Mouse (Mus musculus) lung, postnatal 10 days (tissue): ENCODE measurements around the gene Ddx39.

Experiments
- DNase-seq: peaks from one replicate; pipeline ENCODE4 v3.0.0; 2021

The Ddx39 gene

GRCm38 (mm10) chr8:83699566-83699965 lies 15.4 kb upstream of the Ddx39 start:
- no peak for DNase-seq

GRCm38 (mm10) chr8:83700423-83701085 lies 14.4 kb upstream of the Ddx39 start:
- DNase-seq = no peak

DNA sequence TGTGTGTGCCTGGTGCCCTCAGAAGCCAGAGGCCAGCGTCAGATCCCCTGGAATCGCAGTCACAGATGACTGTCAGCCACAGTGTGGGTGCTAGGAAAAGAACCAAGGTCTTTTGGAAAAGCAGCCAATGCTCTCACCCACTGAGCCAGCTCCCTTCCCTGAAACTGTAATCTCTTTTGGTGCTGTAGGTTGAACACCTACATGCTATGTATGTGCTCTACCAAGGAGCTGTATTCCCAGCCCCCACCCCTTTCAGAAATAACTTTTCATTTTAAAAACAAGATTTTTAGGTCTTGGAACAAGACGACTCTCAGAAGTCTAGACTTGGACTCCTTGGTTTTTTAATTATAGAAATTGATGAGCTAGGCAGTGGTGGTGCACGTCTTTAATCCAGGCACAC lies 11.6 kb upstream of the Ddx39 start:
- DNase-seq = no peak

GRCm38 (mm10) chr8:83706411-83706810 lies 8.6 kb upstream of the Ddx39 start:
- DNase-seq = no peak

DNA sequence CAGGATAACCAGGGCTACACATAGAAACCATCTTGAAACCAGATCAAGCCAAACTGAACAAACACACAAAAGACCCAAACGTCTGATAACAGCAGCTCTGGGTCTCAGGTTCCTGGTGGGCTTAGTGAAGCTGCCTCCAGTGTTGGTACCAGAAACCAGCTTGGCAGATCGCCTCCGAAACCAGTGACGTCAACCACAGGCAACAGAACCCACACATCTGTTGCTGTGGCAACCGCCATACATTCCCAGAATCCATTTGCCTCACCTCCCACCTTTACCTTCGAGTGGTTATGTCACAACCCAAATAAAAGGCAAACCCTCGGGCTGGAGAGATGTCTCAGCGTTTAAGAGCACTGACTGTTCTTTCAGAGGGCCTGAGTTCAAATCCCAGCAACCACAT lies 7.4 kb upstream of the Ddx39 start:
- DNase-seq = no peak

GRCm38 (mm10) chr8:83714676-83715030 lies 324 bp upstream of the Ddx39 start:
- DNase-seq = no peak

DNA sequence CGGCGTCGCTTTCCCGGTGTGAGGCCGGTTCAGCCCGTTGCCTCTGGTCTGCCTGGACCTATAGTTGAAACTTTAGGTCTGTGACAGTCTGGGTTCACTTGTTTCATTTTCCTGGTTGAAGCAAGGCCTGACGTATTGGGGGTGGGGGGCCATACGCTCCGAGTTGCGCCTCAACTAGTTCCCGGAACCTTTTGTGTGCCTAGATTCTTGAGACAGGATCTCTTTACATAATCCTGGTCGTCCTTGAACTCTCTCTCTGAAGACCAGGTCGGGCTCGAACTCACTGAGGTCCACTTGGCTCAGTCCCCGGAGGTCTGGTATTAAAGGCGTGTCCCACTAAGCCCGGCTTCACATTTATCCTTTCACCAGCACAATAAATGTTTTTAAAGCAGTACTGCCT lies 794 bp downstream of the Ddx39 start:
- DNase-seq = no peak

DNA sequence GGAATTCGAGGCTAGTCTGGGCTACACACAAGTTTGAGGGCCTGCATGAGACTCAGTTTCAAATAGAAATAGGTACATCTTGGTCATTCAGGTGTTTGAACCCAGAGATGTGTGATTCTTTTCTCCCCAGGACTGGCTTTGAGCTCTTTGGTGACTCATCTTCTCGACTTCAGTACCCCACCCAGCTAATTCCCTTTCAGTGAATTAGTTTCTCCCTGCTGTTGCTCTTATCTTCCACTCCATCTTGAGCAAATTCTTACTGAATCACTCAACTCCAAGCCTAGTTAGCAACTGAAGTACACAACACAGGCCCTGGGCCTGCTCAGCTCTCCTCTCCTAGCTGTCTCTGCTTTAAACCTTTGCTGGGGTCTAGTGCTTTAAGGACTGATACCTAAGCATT lies 1.6 kb downstream of the Ddx39 start:
- DNase-seq = no peak

GRCm38 (mm10) chr8:83719048-83719447 lies 4.1 kb downstream of the Ddx39 start:
- DNase-seq = no peak

DNA sequence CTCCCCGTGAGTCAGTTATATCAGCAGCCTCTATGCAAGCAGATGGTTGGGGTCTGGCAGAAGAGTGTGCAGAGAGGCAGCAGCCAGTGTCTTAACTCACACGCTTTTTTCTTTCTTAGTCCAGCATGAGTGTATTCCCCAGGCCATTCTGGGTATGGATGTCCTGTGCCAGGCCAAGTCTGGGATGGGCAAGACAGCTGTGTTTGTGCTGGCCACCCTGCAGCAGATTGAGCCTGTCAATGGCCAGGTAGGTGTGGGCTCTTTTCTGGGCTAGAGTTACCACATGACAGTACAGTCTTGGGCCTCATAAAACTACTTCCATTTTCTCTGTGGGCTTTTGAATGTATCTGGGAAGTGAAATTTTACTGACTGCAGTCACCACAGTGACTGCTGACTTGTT lies 4.7 kb downstream of the Ddx39 start:
- no peak for DNase-seq

- peak; percentile 91 for DNase-seq
Measured at GRCm38 (mm10) chr8:83721405-83722025, 6.5 kb downstream of the Ddx39 start.

GRCm38 (mm10) chr8:83722631-83723030 lies 7.7 kb downstream of the Ddx39 start:
- no peak for DNase-seq

DNA sequence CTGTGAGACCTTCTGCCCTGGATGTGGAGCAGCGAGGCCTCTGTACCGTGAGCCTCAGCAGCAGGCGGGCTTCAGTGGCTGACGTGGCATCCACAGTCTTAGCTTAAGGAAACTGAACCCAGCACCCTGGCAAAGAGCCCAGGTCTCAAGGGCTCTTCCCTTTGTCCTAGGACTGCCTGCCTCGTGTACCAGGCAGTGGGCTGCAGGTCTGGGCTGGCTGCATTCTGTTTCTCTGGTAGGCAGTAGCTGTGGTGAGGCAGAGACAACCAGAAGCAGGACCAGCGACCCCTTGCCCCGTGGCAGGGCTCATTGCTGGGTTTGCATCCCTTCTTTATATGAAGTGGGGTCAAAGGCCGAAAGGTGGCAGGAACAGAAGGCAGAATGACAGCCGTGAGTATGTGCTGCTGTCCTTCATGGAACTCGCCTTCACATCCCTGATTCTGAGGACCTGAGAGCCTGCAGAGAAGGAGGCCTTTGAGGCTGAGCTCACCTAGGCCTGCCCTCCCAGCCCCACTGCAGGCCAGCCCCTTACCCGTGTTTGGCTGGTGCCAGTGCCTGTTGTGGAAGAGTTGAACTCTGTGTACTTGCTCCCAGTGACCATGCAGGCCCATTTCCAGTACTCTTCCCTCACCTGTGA lies 8.6 kb downstream of the Ddx39 start:
- no peak for DNase-seq

- DNase-seq = peak; percentile 93
Measured at GRCm38 (mm10) chr8:83724697-83725482, 9.9 kb downstream of the Ddx39 start.

GRCm38 (mm10) chr8:83725521-83726102 lies 10.6 kb downstream of the Ddx39 start:
- DNase-seq = no peak

DNA sequence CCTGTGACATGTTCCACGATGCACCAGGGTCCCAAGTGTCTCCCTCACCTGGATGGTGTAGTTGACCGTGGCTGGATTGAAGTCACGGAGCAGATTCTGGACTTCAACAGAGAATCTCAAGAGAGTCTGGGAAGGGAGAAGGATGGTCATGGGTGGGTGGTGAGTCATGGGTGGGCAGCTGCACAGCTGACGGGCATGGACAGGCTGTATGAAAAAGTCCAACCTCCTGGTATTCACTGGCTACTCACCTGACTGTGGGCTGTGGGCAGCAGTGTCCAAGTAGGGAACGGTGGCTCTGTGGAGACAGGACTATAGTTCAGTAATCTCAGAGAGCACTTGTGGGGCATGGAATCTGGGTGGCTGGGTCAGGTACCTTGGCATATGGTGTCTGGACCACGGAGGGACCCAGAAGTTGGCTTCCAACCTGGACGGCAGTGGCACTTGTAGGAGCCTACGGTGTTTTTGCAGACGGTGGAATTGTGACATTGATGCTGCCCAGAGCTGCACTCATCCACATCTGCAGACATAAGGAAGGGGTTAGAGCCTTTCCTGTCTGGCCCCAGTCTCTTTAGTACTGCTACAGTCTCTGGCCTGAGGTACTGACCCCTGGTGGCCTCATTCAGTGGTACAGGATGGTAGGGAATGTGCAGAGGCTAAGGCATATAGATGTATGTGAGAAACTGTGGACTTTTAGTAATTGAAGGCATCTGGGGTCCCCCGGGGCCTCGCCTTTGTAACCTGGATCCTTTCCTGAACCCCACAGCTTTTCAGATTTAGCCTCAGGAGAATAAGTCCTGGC lies 14.2 kb downstream of the Ddx39 start:
- peak; percentile 65 for DNase-seq

DNA sequence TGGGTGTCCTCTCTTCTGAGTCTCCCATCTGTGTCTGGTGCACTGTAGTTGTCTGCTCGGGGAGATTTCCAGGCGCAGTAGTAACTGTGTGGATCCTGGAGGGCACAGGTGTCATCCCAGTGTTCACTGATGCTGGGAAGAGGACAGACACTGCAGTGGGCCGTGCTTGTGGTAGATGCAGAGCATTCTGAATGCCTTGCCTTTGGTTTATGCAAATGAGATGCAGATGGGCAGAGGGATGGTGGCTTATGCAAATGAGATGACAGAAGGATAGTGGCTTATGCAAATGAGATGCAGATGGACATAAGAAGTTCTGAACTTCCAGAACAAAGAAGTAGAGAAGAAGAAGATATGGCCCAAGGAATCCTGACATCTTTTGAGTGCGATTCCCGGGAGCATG lies 16.9 kb downstream of the Ddx39 start:
- no peak for DNase-seq

GRCm38 (mm10) chr8:83732919-83733318 lies 17.9 kb downstream of the Ddx39 start:
- DNase-seq = no peak

- peak; percentile 59 for DNase-seq
Measured at GRCm38 (mm10) chr8:83736681-83737080, 21.7 kb downstream of the Ddx39 start.

GRCm38 (mm10) chr8:83737346-83737745 lies 22.4 kb downstream of the Ddx39 start:
- DNase-seq = no peak

DNA sequence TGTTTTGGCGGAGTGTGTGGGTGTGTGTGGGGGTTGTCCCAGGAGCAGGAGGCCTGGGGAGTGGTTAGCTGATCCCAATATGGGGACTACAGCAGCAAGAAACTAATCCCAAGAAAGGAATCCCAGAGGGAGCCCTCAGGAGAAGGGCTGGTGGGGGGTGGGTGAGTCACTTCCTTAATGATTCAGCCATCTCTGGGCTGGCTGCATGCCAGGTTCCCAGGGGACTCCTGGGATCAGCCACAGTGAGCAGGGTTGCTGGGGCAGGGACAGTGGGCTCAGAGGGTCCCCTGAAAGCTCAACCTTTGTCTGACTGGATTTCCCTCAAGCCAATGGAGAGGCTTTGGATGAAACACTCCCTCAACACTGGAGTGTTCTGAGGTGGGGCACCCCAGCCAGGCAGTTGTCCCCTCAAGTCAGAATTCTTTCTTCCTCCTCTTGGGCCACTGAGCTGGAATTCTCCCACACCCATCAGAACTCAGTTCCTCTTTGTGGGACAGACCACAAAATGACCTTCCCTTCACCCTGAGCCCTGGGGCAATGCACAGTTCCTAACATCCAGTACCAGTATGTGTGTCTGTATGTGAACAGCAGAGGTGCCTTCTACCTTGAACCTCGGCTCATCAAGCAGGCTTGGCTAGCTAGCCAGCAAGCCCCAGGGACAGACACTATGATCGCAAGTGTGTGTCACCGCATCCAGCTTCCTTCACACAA lies 23.0 kb downstream of the Ddx39 start:
- DNase-seq = peak; percentile 84
